Mouse (Mus musculus) frontal cortex, adult (tissue): ENCODE results near the gene Btaf1.
A peak's percentile ranks its signal among the peaks of the same experiment; 100 is the strongest.
"Not testable (repeated sequence)": the region's sequence is repeated elsewhere in the genome, so short reads cannot be mapped to it uniquely, and the experiment has no call there.

Source experiments
- ATAC-seq: cut with Nextera tagmentation; 2 replicates; pipeline ENCODE4 v1.9.2; 2017; ENCODE audit warnings: mild to moderate bottlenecking, moderate library complexity, mixed read lengths; ENCODE audit not compliant: low TSS enrichment

Gene Btaf1

DNA sequence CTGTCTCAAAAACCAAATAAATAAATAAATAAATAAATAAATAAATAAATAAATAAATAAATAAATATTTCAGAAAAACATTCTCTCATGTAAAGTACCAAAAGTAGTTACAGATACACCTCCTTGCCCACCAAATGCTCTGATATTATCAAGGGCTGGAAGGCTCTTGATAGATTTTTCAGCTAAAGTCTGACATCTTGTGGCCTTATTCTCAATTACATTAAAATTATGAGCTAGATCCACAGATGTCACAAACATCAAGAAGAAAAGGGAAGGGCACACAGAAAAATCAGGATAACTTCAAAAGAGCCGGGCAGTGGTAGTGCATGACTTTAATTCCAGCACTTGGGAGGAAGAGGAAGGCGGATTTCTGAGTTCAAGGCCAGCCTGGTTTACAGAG is 3.9 kb upstream of the Btaf1 start:
- ATAC-seq, result no peak

DNA sequence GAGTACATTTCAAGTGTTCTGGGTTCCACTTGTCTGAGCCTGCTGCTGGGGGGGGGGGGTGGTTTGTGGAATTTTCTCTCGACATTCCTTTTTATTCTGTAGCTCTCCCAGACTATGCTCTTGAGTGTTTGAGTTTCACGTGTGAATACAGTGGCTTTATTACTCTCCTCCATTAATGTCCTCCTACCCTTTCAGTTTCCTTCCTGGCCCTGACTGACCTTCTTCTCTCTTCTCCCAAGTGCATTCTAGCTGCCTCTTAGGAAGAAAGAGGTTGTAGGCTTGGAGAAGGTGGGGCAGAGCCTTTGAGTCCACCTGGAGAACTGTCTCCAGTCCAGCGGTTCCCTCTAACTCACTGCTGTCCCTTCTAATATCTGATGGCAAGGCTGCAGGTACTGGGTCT is 2.9 kb upstream of the Btaf1 start:
- no peak for ATAC-seq

DNA sequence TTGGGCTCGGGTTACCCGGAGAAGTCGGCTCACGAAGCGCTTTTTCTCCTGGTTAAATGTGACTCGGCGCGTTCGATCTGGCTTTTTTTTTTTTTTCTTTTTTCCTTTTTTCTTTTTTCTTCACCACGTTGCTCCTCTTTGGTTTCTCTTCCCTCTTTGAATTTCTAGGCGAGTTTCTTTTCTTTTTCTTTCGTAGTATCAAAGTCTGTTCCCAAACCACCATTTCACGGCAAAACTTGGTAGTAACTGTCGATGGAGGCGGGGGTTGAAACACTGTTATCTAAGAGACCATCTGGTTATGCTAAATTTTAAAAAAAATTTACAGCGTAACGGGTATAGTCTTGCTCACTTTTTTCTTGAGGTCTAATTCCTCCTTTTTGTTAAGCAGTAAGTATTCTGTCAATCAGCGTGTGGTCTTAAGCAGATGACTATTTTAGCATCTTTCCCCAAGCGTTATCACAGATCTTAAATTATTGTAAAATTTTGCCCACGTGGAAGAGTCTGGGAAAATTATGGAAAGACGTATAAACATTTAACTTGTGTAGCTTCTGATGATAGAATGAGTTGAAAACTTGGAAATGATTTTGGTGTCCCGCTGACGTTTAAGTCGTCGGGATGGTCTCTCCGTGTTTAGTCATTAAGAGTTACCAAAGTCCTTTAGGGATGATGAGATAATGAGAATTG is 816 bp downstream of the Btaf1 start:
- ATAC-seq, result no peak; the same call in 1 of the 2 replicates

DNA sequence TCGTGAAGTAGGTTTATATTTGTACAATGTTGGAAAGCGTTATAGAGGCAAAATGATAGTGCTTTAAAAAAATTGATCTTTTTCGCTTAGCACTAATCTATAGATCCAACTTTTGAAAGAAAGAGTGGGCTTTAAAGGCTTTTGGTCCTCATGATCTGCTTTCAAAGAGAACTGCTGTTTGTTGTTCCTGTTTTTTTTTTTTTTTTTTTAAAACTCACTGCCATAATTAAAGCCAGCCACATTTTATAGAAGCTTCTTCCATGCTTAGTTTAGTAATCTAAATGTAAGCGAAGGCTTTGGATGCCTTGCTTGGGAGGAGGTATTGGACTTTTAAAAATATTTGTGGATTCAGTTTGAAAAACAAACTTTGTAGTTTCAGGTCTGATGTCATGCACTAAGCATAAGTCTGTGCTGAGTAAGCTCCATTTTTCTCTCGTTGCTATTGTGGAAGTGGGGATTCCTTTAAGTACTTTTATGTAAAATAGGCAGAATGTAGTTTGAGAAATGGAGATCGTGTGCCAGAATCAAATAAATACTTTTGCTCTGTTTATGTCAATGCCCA is 2.0 kb downstream of the Btaf1 start:
- no peak for ATAC-seq

DNA sequence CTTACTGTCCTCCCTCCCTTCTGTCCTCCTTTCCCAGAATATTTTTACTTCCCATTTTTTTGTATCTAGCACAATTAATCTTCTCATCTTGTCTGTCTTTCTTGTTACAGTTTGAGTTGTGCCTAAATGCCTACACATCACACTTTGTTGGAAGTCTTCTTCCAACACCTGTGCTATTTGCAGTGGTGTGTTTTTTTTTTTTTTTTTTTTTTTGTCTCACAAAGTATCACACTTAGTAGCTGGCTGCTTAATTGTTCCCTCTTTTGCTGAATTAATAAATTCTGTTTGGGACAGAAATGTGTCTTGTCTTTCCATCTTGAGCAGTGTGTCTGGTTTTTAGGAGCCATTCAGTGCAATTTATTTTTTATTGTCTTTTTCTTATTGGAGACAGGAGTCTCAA is 3.9 kb downstream of the Btaf1 start:
- ATAC-seq, result no peak

DNA sequence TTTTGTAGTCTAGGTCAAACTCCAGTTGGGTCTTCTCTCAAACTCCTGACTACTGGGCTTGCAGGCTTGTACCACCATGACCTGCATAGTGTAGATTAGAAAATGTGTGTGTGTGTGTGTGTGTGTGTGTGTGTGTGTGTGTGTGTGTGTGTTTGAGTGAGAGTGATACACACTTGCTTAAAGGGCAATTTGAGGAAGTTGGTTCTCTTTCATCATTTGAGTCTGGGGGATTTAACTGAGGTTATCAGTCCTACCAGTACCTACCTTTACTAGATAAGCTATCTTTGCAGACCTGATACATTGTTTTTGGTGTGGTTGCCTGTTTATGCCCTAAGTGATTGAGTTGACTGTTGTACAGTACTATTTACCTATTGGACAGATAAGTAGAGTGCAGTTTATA is 6.2 kb downstream of the Btaf1 start:
- no peak for ATAC-seq

DNA sequence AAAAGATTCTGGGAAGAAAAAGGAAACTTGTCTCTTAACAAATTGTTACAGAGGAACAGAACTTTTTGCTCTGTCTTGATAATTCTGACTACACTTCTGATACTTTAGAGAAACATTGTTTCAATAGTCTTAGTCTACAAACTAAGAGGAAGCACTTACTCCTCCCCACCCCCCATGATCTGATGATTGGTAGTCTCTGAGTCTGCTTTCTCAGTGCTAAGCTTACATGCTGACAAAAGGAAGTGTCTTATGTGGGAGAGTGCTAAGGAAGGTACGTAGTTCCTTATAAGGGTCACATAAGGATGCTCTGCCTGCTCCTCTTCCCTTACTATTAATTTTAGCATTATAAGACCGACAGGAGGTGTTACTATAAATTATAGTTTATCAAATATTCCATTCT is 6.7 kb downstream of the Btaf1 start:
- ATAC-seq, result no peak

DNA sequence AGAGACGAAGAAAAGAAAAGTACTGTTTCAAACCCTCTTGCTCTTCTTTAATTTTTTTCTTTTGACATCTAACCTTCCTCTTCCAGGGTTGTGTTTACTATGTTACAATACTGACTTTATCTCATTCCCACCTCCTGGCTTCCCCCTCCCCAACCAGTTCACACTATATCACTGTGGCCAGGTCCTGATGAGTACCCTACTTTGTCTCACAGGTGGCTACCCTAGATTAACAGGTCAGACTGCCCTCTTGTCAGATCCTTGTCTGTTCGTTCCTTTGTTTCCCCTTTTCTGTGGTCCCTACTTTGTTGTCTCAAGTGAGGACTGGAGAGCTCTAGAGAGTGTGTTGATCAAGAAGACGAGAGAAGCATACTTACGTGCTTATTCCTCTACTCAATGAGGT is 10.4 kb downstream of the Btaf1 start:
- no peak for ATAC-seq

DNA sequence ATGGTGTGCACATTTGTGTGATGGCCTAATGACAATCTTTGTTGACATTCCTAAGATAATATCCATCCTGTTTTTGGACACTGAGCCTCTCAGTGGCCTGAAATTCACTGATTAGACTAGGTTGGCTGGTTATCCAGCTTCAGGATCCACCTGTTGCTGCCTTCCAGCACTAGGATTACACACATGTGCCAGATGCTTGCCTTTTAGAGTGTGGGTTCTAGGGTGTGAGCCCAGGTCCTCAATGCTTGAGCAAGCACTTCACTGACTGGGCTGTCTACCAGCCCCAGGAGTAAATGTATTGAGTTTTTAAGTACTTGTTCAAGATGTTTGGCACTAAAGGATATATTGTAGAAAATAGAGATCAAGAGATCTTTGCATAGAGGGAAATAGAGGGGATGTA is 12.1 kb downstream of the Btaf1 start:
- no peak for ATAC-seq

DNA sequence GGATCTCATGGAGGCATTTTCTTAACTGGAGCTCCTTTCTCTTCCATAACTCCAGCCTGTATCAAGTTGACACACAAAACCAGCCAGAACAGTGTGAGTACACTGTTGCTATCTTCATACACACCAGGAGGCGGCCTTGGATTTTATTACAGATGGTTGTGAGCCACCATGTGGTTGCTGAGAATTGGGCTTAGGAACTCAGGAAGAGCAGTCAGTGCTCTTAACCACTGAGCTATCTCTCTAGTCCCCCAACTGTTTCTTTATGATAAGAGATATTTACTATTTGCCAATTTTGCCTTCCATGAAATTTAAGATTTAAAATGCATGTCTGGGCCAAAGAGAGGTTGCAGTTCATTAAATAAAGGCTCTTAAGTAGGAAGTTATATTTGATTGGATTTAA is 14.2 kb downstream of the Btaf1 start:
- ATAC-seq, result no peak

DNA sequence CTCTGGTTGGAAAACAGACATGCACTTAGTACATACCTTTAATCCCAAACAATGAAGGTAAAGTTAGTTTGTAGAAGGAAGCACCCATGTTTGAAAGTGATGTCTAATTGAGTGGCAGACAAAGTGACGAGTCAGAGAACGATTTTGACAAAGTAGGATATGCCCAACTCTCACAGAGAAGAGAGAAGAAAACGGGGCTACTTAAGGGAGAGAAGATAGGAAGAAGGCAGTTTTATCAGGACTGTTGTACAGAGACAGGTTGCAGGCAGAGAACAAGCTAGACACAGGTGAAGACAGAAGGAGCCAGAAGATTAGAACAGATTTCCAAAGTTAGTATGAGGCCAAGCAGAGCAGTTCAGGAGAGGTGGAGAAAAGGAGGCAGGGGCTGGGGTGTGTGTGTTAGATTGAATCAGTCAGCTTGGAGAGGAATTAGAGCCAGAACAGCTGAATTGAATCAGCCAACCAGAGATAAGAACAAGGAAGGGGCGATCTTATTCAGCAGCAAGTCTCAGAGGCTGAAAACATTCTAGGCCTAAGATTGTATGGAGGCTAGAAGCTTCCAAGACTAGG is 27.8 kb downstream of the Btaf1 start:
- ATAC-seq, result no peak

DNA sequence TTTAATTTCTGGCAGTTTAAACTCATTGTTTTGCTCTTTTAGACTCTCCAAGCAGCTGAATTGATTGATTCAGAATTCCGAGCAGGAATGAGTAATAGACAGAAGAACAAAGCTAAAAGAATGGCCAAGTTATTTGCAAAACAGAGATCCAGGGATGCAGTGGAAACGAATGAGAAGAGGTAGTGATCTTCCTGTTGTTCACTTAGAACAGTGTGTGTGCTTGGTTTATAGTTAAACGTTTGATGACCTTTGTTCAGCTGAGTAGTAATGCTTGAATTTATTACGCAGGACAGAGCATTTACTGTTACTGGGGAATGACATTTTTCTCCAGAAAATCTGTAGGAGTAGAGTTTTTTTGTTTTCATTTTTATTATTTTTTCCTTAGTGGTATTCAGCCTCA is 32.5 kb downstream of the Btaf1 start:
- ATAC-seq, result no peak

DNA sequence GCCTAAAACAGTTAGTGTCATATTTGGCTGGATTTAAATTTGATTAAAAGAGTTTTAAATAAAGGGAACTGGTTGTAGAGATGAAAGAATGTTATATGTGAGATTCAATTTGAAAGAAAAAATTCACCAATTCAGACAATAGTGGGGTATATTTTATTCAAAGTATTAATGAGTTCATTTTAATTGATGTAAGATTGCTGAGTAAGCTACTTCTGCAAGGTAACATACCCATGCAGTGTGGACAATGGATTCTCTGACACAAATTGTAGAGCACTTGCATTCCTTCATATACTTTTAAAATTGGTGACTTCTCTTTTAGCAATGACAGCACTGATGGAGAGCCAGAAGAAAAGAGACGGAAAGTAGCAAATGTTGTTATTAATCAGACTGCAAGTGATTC is 35.4 kb downstream of the Btaf1 start:
- no peak for ATAC-seq

DNA sequence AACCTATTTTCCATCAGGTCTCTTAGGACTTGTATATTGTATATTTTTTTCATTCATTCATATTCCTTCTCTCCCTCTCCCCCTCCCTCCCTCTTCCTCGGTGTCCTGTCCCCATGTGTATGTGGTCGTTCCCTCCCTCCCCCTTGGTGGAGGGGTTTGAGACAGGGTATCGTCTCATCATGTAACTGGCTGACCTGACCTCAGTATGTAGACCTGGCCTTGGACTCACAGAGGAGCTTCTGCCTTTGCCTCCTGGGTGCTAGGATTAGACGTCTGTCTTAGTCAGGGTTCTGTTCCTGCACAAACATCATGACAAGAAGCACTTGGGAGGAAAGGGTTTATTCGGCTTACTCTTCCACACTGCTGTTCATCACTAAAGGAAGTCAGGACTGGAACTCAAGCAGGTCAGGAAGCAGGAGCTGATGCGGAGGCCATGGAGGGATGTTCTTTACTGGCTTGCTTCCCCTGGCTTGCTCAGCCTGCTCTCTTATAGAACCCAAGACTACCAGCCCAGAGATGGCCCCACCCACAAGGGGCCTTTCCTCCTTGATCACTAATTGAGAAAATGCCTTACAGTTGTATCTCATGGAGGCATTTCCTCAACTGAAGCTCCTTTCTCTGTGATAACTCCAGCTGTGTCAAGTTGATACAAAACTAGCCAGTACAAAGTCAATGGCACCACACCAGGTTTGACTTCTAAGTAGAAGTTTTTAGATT is 36.8 kb downstream of the Btaf1 start:
- not testable (repeated sequence) for ATAC-seq

DNA sequence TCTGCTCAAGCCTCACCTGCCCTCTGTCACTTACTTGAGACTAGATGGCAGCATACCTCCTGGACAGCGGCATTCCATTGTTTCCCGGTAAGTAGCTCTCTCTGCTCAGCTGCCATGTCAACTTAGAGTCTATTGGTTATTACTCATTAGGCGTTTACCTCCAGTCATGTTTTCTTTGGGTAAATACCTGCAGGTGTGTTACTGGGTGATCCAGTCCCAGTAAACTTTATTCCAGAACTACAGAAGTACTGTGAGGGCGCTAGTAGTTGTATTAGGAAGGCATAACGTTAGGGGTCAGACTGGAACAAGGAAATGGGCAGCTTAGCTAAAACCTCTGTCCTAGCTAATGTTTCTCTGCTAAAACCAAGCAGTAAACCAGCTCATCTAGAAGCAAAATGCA is 78.7 kb downstream of the Btaf1 start:
- ATAC-seq, result no peak

DNA sequence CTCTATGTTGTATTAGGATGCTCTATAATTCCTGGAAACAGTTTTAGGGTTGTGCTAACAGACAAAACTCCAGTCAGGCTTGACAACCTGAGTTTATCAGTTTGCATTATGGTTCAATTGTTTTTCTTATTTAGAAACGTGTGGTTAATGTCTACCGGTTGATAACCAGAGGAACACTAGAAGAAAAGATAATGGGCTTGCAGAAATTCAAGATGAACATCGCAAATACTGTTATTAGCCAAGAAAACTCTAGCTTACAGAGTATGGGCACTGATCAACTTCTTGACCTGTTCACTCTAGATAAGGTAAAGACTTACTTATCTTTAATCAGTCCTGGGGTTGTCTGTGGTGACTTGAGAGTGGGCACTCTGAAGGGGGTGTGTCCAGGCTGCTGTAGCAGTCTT is 84.0 kb downstream of the Btaf1 start:
- ATAC-seq, result no peak

DNA sequence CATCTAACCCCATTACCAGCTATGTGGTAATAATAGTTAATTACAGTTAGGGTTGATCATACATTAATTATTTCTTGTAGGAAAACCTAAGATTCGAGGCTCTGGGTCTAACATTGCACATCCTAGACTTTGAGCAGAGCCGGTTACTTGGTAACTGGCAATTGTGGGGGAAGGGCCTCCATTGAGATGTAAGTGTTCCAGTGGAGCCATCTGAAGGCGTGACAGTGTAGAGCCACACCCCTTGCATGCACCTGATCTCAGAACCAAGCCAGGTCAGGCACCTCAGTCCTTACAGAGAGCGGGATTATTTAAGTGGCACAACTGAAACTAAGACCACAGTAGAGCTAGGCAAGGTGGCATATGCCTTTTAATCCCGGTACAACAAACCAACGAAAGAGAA is 87.6 kb downstream of the Btaf1 start:
- no peak for ATAC-seq

DNA sequence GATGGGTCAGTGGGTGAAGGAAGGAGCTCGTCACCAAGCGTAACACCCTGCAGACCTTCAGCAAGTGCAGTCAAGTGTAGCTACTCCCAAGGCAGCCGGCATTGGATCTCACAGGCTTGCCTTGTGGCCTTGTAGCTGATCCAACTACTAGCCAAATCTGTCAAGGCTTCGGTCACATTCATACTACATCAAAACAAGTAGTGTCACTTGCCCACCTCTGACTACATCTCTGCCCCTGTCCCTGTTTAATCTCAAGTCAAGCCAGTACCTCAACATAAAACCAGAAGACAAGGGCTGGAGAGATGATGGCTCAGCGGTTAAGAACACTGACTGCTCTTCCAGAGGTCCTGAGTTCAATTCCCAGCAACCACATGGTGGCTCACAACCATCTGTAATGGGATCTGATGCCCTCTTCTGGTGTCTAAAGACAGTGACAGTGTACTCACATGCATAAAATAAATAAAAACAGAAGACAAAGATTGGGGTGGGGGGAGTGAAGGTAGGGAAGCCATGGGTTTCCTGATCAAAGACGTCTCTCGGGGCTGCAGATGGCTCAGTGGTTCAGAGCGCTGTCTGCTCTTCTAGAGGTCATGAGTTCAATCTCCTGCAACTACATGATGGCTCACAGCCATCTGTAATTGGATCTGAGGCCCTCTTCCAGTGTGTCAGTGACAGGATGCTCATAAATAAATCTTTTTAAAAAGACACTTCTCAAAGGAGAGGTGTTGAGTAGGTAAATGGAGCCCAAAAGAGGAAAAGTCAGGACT is 88.5 kb downstream of the Btaf1 start:
- no peak for ATAC-seq

DNA sequence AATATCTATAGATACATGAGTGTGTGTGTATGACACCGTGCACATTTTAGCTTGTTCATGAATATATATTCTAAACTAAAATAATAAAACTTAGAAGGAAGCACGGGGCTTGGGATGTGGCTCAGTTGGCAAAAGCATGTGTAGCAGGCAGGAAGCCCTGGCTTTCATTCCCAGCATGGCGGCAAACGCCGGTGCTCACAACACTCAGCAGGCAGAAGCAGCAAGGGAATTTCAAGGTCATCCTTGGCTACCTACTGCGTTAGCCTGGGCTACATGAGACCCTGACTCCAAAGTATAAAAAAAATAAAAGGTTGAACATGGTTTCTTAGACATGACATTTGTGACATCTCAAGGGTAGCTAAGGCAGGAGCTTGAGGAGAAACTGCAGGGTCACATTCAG is 91.0 kb downstream of the Btaf1 start:
- no peak for ATAC-seq

DNA sequence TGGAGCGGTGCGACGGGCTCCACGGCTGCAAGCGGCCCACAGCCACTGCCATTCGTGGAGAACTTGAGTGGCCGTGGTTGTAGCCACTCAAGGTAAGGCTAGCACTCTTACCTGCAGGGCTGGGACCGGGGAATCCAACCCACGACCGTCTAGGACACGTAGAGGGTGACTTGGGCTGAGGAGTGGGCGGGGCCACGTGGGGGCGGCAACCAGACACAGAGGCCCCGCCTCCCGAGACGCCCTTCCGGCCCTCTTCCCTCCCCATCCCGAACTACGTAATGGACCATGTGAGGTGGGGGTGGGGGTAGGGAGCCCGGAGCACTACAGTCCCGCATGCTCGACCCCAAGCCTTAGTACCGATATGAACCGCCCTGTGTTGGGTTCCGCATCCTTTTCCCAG is 92.5 kb downstream of the Btaf1 start:
- no peak for ATAC-seq

DNA sequence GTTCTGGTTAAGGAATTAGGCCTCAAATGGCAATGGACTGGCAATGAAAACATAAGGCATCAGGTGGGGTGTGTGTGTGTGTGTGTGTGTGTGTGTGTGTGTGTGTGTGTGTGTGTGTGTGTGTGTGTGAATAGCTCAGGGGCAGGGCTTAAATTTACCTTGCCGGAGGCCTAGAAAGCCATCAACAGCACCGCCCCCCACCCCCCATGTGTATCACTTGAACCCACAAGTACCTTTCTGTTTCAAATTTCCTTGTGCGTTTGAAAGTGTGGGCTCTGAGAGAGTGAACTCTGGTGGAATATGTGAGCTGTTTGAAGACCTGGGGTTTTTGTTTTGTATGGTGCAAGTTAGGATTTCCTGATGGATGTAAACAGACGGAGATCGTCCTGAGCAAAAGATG is 93.1 kb downstream of the Btaf1 start:
- no peak for ATAC-seq

DNA sequence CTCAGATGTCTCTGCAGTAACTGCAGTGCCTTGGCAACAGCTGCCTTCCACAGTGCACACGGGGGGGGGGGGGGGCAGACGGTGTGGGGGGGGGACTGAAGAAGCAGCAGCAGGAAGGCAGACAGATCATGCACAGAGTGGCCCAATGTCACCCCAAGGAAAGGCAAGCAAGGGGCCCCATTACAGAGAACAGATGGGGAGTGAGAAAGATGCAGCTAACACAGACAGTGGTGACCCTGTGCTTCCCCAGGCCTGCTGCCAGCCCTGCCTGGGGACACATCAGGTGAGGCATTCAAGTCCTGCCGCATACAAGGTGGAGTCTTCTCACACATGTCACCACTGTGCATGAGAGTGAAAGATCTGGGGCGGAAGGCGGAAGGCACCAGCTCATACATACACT is 94.7 kb downstream of the Btaf1 start:
- peak; percentile 42; the same call in 1 of the 2 replicates for ATAC-seq
